Mouse (Mus musculus): ENCODE results near the gene Gm13691.

GRCm38 (mm10) chr2:84018330-84018729 lies 28.0 kb downstream of the Gm13691 start:
- TF ChIP-seq POLR2A (IDR thresholded peaks at IDR 0.05; ENCODE audit: low read depth, low read length) (no peak), CTCF (IDR thresholded peaks at IDR 0.05; ENCODE audit: extremely low read depth, insufficient read depth, insufficient read length, insufficient replicate concordance) (no peak)
